Mouse (Mus musculus): ENCODE measurements around the gene AC134908.4. TPM values are rescaled to one million over a fixed set of nuclear protein-coding genes. Genes with fewer than 3 reads are reported as not detected.

Gene AC134908.4
- 1 to 10 TPM in 1 of 4 experiments, not detected in 3; 1.5 TPM for total RNA-seq (2022)

DNA sequence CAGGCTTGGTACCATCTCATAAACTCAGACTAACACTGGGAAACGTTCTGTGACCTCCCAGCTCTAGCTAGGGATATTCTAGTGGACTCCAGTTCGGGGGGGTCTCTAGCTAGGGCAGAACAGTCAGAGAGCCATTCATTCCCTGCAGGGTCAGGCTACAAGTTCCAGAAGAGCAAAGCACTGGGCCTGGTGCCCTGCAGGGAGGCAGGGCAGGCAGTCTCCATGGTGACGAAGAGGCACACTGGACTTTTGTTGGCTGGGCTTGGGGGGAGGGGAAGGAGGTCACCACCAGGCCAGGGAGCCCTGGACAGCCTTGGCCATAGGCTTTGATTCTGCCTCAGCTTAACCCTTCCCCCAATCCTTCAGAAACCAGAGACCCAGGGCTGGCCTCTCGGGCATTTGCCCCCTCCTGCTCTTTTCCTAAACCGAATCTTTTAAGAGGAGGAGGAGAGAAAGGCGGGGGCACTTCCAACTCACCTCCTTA lies at the start of gene AC134908.4:
Gene AC134908.4, minus strand, starts transcription at position 51 of the 484 bp plus-strand sequence.
- DNase-seq (ENCODE audit: low spot score in 2 of 2): peak; percentile 74 to 86

DNA sequence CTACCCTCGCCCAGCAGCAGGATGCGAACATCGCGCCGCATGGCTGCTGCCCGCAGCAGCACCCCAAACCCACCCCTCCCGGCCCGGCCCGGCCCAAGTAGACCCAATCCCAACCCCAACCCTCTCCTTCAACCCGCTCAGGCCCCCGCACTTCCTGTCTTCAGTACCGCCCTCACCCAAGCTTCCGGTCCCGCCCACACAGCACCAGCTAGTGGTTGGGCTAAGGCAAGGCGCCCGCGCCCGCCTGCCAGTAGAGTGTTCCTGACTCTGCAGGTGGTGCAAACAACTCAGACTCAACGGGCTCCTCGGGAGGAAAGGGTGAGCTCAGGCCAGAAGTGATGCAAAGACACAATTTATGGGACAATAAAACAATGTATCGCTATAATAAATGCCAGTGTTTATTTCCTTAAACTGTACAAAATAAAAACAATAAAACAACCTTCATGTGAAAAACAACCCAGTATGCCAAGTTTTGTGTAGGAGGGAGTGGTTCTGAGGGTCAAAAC lies 49.0 kb upstream of the AC134908.4 start, which contains the start of gene Rhot2:
Gene Rhot2, minus strand, starts transcription at position 456 of the 506 bp plus-strand sequence.
- peak; percentile 92 to 94 for DNase-seq (ENCODE audit: low spot score in 2 of 2)

DNA sequence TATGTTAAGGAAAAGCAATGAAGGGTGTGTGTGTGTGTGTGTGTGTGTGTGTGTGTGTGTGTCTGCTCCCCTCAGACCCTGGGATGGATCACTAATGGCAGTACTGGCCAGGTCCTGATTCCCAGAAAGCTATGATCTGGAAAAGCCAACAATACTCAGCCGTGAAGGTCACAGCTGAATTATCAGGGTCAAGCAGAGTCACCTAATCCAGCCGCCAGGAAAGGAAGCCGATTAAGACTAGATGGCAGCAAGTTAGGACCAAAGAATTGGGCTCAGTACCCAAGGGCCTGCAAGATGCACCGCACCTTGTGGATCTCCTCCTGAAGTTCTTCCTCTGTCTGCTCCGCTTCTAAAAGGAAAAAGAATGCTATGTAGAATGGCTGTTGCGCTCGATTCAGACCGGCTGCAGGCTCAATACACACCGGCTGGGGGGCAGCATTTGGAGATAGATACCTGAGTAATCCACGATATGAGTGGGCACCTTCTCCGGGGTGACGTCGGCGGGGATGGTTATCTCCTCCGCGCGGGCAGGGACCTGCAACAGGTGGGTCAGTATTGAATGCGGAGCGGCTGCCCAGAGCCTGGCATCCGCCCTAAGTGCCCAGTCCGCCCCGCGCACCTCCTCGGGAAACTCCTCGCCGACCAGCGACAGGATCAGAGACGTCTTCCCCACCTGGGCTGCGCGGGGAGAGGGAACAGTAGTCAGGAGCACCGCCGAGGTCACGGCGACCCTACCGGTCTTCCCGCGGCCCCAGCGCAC lies 48.4 kb upstream of the AC134908.4 start:
- no peak for DNase-seq (ENCODE audit: low spot score in 2 of 2)

DNA sequence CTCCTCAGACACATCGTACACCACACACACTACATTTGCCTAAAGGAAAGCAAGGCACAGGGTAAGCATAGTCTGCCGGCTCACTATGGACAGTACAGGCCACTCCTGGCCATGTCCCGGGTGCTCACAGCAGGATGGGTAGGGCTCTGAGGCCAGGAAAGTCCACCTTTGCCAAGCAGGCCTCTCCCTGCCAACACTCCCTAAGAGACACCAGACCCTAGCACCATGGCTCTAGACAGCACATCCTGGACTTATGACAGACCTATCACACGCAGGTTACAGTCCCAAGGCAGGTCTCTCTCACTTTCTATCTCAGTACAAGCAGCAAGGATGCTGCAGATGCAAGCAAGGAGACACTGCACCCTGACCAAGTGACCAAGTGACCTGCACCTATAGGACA lies 47.7 kb upstream of the AC134908.4 start:
- no peak for DNase-seq (ENCODE audit: low spot score in 2 of 2)

DNA sequence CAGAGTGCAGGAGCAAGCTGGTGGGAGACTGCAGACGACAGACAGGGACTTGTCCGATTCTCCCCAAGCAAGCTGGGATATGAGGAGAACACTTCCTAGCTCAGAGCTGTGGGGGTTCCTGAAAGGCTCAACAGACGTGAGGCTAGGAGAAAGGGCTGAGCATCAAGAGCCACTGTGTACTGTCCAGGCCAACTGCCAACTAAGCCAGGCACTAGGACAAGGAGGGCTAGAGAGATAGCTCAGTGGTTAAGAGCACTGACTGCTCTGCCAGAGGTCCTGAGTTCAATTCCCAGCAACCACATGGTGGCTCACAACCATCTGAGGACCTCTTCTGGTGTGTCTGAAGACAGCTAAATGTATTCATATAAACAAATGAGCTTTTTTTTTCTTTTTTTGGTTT lies 47.0 kb upstream of the AC134908.4 start:
- no peak for DNase-seq (ENCODE audit: low spot score in 2 of 2)

DNA sequence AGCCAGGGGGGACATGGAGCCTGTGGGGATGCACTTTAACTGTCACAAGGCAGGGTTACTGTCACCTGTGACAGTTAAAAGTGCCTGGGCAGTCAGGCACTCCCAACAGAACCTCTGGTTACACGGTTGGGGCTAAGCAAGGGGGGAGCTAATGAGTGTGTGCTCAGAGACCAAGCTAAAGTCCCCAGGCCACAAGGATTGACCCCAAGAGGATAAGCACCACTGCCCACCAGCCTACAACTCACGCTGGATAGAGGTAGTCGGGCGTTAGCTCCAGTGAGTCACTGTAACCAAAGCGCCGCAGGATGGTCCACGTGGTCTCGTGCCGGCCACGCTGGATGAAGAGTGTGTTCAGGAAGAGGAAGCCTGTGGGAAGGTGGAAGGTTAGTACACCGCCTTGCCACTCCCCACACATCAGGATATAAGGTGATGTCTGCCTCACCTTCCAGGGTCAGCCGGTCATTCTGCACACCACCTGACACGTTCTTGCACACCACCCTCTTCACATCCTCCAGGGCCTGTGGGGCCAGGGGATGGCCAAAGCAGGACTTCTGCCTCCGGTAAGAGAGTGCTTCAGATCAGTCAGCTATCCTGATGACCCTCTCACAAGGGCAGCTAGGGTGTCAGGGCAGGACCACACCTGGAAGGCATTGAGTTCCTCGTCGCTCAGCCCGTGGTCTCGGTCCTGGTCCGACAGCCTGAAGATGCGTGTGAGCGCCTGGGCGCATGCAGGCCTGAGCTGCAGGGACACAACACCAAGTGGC lies 45.8 kb upstream of the AC134908.4 start, which contains the start of gene Gm20683:
Gene Gm20683, minus strand, starts transcription at position 647 of the 764 bp plus-strand sequence.
- DNase-seq (ENCODE audit: low spot score in 2 of 2): no peak

DNA sequence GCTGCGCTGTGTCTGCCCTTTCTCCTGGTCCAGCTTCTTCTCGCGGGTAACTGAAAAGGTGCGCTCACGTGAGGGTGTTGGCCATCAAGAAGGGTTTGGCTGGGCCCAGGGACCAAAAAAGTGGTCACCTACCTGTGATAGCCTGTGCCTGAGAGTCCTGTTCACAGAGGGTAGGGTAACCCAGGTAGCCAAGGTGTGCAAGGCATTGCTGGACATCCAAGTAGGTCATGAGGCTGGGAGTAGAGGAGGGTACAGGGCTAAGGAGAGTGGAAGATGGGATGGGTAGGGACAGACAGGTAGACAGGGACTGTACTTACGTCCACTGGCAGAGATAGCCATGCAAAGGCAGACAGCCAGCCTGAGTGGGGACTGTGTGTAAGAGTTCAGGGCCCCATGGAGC lies 45.1 kb upstream of the AC134908.4 start:
- DNase-seq (ENCODE audit: low spot score in 2 of 2): no peak

DNA sequence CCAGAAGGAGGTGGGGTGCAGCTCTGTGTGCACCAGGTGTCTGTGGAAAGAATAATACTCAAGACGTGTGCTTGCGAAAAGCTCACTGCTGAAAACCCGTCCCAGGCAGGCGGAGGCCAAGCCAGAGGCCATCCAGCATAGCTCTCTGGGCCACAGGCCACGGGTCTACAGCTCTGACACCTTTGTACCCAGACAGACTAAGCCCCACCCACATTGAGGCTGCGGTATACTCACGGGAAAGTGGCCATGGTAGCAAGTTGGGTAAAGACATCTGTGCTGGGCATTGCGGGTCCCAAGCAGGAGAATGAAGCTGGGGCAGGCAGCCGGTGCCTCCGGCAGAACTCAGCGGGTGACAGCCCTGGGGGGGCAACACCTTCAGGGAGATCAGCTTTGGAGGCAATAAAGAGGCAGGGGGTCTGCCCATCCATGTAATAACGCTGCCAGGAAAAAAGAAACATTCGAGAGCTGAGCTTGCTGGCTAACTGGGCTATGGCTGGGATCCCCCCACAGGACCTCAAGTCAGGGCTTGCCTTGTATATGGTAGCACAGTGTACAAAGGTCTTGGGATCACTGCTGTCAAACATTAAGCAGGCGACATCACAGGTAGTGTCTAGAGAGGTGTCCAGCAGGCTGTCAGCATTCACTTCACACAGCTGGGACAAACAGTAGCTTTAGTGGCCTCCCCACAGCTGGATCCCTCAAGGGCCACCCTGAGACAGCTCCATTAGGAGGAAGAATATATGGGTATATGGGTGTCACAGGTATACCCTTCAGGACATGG lies 44.2 kb upstream of the AC134908.4 start:
- DNase-seq (ENCODE audit: low spot score in 2 of 2): no peak

DNA sequence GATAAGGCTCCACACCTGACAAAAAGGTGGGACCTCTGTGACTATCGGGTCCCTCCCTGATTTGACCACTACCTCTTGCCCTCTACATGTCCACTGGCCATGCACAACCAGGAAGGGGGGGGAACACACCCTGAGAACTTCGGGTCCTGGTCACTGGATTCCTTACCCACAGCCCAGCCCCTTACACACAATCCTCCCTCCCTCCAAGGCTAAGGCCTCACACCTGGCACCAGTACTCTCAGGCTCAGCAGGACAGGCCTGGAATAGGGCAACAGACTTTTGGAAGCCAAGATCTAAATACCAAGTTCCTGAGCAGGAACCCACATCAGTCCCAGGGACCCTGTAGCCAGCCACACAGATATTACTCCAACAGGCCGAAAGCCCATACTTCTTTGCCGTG lies 43.4 kb upstream of the AC134908.4 start:
- DNase-seq (ENCODE audit: low spot score in 2 of 2): no peak

DNA sequence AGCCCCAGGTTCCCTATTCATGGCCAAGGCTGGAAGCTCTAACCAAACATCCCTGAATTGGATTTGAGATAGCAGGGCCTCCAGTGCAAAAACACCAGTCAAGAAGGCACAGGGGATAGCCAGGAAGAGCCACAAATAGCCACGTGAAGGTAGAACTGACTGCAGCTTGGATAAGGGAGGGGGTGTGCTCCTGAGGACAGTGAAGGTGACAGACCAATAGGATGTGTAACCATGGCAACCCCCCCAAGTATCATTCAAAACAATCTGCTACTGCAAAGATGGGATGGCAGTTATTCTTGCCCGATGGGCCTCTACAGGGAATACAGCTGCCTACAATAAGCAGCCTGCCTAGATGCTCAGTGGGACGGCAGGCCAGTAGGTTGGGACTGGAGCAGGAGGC lies 42.1 kb upstream of the AC134908.4 start:
- no peak for DNase-seq (ENCODE audit: low spot score in 2 of 2)

DNA sequence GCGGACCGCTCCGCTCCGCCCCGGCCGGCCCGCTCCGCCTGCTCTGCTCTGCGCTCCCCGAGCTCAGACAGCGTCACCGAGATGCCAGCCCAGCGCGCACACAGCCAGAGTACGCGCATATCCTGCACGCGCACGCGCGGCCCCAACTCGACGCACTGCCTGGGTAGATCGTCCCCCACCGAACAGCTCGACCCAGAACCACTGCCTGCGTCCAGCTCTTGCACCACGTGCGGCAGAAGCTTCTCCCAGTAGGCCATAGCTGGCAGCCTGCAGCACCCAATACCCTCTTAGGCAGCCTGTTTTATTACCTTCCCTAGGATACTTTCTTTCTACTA lies 41.6 kb upstream of the AC134908.4 start, which contains the start of gene Rhbdl1:
Gene Rhbdl1, minus strand, starts transcription at position 220 of the 335 bp plus-strand sequence.
- DNase-seq (ENCODE audit: low spot score in 2 of 2): peak; percentile 79 to 85

DNA sequence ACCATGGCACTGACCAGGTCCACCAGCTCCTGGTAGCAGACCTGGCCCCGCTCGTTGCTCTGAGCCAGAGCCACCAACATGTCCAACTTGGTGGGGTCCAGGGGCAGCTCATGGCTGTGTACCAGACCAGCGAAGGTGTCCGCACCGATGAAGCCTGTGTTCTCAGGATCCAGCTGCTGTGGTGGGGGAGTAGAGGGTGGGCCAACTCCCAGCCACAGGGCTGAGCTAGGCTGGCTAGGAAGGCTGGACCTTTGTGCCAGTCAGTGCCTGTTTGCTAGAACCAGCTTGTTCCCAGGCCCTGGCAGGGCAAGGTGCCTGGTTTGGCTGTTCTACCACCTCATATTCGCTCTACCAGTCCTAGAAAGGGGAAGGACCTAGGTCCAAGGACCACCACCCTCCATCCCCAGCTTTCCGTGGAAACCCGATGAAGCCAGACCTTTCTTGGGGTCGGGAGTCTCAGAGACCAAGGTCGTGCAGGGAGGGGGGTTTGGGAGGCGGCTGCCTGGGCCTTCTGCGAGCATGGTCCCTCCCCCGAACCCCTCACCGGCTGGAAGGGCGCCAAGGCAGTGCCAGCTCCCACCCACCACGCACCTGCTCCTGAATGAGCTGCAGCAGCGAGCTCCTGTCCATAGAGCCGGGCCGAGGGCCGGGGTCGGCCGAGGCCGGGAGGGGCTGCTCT lies 41.1 kb upstream of the AC134908.4 start:
- DNase-seq (ENCODE audit: low spot score in 2 of 2): peak in 1 of 2 experiments; percentile 53

DNA sequence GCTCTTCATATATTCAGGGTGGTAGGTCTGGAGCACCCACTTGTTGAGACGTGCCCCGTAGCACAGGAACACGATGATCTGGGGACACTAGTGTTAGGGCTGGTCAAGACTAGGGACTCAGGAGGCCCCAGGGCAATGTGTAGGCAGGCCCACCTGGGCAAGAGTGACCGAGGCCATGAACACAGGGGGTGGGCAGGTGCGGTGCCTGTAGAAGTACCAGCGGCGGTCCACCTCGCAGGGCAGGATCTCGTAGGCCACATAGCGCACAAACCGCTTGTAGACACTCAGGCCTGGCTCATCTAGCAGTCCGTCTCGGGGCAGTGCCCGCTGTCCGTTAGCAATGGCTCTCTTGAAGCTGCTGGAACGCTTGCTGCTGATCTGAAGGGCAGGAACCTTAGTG lies 40.4 kb upstream of the AC134908.4 start:
- DNase-seq (ENCODE audit: low spot score in 2 of 2): no peak

DNA sequence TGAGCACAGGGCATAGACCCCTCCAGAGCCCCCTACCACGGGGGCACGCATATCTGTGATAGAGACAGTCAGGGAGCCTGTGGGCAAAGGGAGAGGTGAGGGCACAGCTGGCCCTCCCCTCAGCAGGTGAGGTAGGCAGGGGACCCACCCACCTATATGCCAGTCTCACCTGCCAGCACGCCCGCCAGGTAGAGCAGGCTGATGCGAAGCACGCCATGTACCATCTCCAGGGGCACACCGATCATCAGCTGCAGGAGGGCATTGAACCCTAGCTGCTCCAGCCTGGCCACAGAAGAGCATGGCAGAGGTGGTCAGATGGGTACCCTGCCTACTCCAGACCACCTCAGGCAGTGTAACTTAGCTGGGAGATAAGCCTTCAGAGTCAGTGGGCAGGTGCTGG lies 39.8 kb upstream of the AC134908.4 start:
- no peak for DNase-seq (ENCODE audit: low spot score in 2 of 2)

DNA sequence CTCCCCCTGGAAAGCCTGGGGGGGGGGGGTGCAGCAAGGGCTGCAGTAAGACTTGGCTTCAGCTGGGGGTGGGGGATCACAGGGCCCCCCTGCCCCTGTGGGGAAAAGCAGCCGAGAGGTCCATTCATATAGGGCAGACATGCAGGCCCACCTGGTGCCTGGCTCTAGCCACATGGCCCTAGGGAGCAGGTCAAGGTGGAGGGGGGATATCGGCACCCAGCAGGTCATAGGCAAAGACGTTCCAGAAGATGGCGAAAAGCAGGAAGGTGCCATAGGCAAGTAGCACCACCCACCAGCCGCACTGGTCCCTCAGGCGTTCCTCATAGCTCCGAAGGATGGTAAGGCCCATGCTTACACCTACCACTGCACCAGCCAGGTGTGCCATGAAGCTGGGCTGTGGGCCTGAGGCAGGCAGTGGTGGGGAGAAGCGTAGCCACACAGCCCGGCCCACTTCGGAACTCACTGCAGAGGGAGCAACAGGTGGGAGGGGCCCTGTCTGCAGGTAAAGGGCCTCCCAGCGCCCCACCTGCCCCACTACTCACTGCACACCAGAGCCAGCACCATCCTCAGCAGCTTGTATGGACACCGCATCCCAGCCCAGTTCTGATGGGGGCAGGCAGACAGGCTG lies 39.2 kb upstream of the AC134908.4 start:
- no peak for DNase-seq (ENCODE audit: low spot score in 2 of 2)

DNA sequence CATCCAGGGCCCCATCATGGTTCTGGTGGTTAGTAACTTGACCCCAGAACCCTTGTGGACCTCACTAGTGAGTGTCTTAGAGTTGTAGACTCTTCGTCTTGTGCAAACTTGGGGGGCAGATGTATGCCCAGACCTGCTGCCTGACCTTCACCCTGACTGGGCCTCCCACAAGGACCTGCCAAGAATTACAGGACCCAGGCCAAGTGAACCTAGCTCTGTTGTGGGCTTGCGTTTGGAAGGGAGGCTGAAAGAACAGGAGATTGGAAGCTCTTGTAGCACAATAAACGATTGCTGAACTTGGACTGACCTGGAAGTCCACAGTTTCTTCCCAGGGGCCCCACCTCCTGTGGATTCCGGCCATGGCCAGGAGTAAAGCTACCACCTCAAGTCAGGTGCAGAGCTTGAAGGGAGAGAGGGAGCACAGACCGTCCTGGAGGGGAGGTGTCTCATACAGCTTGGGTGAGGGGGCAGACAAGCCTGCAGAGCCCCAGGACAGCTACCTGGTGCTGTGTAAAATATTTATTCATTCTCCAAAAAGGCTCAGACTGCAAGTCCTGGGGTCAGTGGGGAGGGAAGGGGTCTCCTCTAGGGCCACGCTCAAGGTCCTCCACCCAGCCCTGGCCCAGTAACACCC lies 38.6 kb upstream of the AC134908.4 start:
- no peak for DNase-seq (ENCODE audit: low spot score in 2 of 2)

DNA sequence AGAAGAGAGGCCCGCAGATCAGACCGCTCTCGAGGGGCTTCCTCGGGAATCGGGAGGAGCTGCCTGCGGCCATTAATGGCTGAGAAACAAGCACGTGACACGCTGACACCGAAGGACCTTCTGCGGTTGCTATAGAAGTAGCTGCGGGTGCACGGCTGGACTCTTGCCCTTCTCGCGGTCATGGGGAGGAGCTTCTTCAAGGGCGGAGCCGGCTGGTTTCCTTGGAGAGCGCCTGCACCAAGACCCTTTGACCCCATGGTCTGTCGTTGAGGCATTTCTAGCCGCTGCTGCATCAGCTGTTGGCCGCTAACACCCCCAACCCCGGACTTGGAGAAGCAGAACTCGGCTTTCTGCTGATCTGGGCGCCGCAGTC lies 37.8 kb upstream of the AC134908.4 start, which contains the start of gene Stub1:
Gene Stub1, minus strand, starts transcription at position 114 of the 373 bp plus-strand sequence.
- peak; percentile 85 to 87 for DNase-seq (ENCODE audit: low spot score in 2 of 2)

DNA sequence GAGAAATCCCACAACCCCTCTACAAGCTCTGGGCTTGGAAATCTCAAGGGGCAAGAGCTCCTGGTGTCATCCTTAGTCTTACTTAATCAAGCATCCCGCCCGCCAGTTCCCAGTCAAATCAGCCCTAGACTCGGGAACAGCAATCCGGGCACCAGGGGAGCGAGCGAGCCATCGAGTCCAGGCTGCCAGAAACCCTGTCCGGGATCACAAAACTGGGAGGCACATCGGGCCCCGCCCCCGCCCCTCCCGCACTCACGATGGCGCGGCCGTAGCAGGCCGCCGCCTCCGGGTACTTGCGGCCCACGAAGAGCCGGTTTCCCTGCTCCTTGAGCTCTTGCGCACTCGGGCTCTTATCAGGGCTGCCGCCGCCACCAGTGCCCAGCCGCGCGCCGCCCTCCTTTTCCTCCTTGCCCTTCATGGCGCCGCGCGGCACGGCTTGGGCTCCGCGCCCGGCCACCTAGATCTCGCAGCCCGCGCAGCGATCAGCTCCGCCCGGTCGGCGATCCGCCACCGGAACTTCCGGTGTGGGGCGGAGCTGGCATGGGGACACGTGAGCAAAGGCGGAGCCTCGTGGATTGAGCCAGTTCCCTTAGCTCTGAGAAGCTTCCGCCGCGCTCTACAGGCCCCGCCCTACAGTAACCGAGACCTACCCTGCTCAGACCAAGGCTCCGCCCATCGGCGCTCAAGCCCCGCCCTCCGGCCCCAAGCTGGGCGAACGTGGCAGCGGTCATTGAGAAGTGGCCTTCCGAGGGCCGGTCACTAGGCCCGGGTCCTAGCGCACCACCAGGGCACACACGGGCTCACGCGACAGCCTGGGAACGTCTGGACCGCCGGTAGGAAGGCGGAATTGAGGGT lies 37.2 kb upstream of the AC134908.4 start:
- peak; percentile 98 to 99 for DNase-seq (ENCODE audit: low spot score in 2 of 2)
